Mouse (Mus musculus): Measurements from ENCODE around the gene Il1rl1.

- no peak for TF ChIP-seq TAL1 (conservative IDR thresholded peaks at IDR 0.05; ENCODE audit: low read depth, low read length)
- TF ChIP-seq CTCF (IDR thresholded peaks at IDR 0.05; ENCODE audit: low read depth, low read length): no peak
These were observed 44.3 kb upstream of the Il1rl1 start for GRCm38 (mm10) chr1:40384931-40385545.
